Mouse (Mus musculus): ENCODE measurements at regions not wholly inside any gene's neighbourhood (a gene's known extent, or its start where the extent isn't known, plus 50 kb on each side); places are given as distances from the start of the nearest gene placed in this dataset.

- DNase-seq (ENCODE audit: low spot score): peak; percentile 40
These were observed 404.7 kb downstream of the Pla2g4a start for GRCm38 (mm10) chr1:149556381-149556780.

- no peak for DNase-seq (ENCODE audit: low spot score)
These were observed 405.6 kb downstream of the Pla2g4a start for GRCm38 (mm10) chr1:149555355-149556007.

GRCm38 (mm10) chr1:149546076-149546475 lies 415.0 kb downstream of the Pla2g4a start:
- DNase-seq (ENCODE audit: low spot score): peak; percentile 6

DNA sequence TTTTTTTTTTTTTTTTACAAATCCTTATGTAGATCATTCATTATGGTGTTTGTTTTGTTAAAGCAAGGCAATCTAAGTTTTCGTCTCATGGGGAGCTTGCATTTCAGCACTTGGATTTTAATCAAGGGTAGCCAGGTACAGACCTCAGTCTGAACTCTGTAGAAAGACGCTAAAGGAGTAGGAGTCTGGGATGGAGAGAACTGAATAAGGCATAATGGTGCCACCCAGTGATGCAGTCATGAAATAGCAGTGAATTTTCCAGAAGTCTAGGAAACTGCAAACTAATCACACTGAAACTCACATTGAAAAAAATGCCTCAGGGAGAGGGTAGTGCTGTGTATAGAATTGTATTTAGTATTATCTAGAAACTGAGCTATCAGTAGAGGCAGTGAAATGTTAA lies 419.7 kb downstream of the Pla2g4a start:
- DNase-seq (ENCODE audit: low spot score): no peak

DNA sequence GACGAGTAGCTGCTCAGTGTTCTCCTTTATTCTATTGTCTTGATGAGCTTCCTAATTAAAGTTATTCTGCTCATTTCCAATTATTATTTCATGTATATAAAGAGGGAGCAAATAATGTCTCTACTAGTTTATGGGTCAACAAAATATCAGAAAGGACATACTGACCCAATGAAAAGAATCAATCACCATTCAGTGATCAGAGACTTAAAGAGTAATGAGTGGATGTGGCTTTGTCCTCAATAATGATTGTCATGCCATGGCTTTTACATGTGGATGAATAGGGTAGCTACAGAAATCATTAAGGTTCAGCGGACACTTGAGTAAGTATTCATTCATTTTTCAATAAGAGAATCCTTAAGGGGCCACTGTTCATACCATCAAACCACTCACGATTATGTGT lies 427.4 kb downstream of the Pla2g4a start:
- DNase-seq (ENCODE audit: low spot score): no peak

Measured in left cerebral cortex, adult 11 months (tissue).